Mouse (Mus musculus) WW6 (cell line): ENCODE measurements around the gene Zfp185.

Experiments used
- DNase-seq: peaks from one replicate; pipeline ENCODE4 v3.0.0-alpha.2; 2013; ENCODE audit warnings: low read depth, low spot score

The Zfp185 gene

DNA sequence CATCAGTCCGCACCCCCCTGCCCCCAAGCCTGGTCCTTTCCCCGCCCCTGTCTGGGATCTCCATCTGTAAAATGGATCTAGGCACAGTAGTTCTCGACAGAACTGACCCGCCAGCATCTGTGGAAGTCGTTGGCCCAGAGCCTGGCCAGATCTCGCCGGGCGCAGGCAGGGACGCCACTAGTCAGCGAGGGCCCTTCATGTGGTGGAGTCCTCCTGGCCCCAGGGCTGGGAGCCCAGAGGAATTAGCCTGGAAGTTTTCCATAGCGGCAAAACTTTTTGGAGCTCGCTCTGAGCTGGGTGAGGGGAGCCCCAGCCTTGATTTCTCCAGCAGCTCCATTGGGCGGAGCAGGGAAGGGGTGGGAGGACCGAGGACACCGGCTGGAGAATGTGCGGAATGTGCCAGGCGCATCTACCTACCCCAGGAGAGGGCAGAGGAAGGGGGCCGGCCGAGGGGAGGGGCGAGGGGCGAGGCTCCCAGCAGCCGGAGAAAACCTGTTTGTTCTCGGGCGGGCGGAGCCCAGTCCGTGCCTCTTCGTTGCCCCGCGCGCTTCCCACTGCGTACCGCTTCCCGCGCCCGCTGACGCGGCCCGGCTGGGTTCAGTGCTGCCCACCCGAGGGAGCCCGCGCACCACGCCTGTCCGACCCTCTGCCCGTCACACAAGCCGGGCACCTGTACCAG lies at the start of gene Zfp185:
Gene Zfp185, plus strand, starts transcription at position 499 of the 679 bp plus-strand sequence.
- DNase-seq = peak; percentile 54

DNA sequence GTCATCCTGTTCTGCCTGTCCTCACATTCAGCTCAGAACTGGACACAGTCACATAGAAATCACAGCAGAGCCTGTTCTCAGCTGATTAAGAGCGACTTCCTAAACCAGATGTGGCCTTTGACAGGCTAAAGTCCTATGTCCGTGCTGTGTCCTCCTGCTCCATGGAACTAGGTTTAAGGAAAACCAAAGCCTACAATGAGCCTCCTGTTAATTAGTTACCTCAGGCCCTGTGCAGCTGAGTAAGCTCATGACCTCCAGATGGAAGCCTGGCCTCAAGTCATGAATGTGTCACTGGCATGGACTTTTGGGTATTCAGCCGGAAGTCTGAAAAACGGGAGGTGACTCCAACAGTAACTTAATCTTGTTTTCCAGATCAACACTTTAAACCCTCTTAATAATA lies 33.7 kb upstream of the Zfp185 start:
- no peak for DNase-seq

DNA sequence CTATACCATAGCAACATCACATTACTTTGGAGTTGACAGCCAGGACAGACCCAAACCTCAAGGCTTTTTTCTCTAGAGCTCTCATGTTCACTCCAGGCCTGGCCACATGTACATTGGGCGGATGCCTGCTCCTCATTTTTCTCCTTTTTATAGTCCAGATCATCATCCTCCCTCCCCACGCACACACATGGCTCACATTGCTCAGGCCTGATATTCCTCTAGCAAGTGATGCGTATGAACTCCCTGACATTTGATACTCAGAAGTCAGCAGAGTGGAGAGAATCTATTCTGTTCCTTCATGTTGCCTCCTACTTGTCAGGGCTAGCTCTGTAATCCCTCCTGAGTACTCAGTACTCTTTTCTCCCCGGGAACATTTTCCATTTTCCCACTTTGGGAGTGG lies 30.7 kb upstream of the Zfp185 start:
- no peak for DNase-seq

DNA sequence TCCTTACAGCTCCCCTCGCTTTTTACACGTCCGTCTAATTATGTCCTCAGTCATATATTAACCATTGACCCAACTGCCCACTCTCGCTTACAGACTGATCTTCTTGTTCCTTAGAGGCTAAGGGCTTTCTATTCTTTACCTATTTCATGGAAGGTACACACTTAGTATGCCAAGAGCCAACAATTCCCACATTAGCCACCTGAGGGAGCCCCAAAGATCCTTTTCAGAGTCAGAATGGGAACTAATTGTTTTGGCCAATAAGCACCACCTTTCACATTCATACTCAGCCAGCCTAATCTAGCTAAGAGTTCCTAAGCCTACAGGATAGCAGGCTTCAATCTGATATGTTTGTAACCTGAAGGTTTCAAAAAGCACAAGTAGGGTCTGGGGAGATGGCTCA lies 26.7 kb upstream of the Zfp185 start:
- DNase-seq = no peak

DNA sequence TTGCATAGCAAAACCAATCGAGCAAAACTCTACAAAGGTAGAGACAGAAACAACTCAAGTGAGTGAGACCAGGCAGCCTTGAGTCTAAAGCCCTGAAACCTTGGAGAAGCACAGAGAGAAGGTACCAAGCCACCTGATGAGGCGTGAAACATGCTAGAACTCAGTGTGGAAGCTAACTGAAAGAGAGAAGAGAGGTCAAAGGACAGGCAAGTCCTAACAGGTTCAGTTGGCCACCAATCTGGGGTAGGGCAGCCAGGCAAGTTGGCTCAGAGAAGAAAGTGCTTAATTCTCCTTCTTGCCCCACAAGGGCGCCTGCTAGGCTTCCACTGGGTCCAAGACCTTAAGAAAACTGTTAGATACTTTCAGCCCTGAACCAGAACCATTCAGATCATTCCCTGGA lies 25.6 kb upstream of the Zfp185 start:
- no peak for DNase-seq

DNA sequence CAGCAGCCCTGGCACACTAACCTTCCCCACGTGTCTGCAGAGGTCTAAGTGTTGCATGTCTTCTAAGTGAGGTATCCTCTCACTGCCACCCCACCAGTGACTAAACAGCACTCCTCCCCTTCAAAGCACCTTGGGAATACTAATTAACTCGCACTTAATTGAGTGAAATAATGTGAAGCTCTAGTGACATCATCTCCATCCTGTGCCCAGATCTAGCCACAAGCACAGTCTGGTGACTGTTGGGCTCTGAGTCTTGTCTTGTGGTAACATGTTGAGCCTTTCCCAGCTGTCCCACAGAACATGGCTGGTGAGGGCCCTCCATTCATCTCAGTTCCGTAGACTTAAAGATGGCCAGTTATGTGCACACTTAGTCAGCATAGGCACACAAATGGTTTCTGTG lies 24.4 kb upstream of the Zfp185 start:
- DNase-seq = no peak

DNA sequence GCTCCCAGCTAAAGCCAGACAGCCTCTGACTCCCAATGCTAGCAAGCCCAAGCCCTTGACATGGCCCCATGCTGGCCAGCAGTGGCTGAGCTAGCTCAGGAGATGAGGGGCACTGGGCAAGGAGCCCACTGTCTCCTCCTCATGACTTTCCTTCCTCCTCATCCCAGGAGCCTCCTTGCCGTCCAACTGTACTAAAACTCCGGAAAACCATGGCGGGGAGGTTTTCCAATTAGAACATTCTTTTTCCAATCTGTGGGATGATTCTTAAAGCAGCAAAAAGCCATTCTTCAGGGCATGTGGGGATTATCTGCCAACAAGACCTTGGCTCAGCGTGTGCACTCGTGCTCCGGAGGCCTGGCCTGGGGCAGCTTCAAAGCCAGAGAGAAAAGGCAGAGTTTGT lies 4.3 kb upstream of the Zfp185 start:
- DNase-seq = no peak

DNA sequence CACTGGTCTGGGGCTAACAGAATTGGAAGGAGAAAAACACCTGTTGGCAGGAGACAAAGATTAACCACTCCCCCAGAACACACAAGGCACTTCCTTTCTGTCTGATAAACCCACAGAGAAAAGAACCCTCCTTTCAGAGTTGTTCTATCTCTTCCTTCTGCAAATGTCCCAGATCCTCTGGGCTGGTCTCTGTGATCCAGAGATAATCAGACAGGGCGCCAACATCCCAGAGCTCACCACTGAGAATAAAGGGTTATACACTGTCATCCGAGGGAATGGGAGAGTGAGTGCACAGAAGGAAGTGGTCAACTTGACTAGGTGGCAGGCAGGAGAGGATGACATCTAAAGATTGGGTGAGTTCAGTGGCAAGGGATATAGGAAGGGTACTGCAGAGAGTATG lies 1.5 kb upstream of the Zfp185 start:
- no peak for DNase-seq

DNA sequence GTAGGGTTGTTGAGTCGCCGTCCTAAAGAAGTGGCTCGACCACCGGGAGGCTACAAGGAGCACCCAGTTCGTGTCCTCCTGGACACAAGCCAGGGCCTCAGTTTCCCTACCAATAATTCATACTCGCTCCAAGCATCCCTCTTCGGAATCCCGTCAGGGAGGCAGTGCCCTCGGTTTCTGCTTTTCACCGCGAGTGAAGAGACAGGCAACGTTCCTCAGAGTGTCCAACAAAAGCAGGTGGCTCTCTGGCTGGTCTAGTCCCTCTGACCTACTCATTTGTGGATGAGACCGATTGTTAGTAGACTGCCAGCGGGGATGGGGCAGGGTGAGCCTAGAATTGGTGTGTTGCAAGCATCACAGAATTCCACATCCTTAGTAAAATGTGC lies 374 bp downstream of the Zfp185 start:
- DNase-seq = no peak

DNA sequence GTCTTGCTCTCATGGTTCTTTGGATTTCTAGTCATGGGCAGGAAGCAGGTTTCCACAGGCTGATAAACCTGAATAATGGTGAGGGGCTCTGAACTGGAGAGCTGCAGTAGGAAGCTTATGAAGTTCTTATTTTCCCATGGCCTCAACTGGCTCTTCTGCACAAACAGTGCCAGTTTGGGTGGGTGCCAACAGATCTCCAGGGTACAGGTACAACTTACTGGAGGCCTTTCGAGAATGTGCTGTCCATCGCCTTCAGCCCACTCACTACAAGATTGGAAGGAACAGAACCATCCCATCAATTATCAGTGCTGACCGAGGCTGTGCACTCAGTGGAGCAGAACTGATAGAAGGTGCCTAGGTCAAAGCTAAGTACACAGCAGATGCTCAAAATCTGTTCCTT lies 1.3 kb downstream of the Zfp185 start:
- DNase-seq = no peak

DNA sequence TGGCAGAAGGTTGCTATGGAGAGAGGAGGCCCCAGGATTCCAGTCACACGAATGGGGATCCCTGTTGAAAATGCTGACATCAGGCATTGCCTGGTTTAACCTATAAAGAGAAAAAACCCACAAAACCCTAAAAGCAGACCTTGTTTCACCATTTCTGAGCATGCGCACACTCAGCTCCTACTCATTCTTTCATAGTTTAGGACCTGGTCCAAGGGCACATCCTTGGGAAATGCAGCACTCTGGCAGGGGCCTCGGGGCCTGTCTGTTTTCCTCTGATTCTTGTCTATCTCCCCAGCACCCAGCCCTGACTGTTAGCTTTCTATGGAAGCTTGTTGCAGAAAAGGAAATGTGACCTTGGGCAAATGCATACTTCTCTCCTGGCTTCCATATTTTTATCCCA lies 3.4 kb downstream of the Zfp185 start:
- DNase-seq = no peak

DNA sequence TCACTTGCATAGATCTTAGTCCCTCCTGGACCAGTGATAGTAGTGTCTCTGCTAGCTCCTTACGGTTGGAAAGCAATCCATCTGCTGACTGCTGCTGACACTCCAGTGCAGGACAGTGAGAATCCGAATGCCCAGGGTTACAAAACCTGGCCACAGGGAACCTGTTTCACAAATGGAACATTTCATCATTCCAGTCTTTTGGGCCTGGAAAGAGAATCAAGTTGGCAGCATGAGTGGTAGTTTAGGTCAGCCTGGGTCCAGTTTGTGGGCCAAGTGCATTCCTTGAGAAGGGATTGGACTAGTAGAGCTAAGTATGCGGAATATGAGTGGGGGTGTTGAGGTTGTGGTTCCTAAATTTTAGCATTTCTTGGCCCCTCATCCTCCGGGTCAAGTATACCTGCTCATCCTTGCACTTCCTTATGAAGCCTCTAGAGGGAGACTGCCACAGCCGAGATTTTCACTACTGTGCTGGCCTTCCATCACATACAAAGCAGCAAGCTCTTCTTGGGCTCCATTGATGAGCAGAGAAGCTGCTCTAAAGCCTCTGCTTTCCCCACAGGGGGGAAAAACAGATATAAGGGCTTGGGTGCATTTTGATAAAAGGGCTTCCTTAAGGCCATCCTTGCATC lies 5.3 kb downstream of the Zfp185 start:
- DNase-seq = no peak

DNA sequence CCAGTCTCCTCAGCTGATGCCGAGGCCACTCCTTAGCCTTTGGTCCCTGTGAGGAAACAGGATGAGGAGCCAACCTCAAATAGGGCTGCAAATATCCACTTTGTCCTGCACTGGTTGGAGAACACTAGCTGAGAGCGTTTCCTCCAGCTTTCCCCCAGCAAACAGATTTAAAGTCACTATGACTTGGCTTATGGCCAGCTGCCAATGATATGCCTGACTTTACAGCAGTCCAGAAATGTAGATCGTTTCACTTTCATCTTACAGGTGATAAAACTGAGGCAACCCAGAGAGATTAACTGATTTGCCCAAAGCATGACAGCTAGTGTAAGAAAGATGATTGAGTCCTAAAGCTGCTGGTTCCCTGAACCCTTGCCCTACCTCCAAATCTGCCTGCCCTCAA lies 8.4 kb downstream of the Zfp185 start:
- no peak for DNase-seq

DNA sequence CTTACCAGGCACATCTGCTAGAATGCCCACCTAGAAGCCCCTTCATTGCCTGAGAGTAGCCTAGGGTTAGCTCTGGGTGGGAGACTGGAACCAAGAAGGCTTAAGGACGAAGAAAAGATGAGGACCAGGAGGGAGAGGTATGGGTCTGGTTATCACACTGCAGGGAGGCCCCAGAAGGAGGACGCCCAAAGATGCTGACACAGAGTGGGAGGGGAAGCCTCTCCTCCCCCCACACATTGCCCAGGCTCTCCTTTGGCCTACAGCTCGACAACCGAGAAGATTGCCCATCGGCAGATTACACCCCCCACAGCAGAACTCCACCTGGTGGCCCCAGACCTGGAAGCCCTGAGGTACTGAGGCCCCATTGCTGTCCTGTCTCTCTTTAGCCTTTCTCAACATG lies 16.0 kb downstream of the Zfp185 start:
- no peak for DNase-seq

DNA sequence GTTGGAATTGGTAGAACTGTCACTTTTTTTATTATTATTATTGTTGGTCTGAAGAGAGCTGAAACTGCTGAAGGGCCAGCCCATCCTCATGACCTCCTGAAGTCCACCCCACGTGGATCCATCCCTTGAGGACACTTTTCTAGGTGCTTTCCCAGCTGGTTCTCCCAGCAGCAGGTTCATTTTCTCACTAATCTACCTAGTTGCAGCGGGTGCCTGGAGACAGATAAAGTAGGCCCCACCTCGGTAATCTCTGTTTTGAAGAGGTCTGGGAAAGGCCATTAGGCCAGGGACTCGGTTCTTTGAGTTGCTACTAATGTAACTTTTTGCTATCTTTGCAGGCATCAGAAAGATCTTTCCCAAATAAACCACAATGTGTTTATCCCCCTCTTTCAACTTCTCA lies 18.5 kb downstream of the Zfp185 start:
- no peak for DNase-seq

DNA sequence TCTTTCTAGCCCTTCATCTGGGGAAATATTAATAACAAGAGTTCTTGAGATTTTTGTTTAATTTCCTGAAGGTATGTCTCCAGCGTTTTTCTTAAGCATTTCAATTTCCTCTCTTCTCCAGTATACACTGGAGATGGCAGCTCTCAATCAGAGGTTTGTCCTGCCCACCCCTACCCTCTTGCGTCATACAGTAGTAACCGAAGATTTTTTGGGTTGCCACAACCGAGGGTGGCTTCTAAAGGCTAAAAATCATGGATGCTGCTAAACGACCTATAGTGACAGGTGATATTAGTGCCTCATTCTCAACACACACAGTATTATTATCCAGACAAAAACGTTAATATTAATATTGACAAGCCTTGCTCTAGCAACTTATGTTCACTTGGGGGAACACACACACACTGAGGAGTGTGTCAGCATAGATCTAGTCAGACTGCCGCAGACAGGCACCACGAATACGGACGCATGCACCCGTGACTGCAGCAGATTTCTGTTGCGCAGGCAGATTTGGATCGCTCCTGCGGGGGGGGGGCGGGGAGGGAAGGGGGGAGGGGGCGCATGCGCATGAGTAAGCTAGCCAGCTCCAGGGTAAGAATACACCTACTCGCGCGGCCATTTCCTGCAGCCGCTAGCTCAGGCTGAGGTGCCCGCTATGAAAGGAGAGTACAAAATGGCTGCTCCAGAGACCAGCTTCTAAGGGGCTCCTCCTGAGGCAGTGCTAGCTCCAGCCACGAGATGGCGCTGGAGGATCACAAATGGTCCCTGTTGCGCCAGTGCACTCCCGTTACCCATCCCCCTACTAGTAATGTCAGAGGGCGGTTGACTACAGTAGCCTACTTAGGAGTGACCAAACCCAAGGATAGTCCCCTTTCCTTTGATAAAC lies 20.7 kb downstream of the Zfp185 start:
- peak; percentile 55 for DNase-seq

DNA sequence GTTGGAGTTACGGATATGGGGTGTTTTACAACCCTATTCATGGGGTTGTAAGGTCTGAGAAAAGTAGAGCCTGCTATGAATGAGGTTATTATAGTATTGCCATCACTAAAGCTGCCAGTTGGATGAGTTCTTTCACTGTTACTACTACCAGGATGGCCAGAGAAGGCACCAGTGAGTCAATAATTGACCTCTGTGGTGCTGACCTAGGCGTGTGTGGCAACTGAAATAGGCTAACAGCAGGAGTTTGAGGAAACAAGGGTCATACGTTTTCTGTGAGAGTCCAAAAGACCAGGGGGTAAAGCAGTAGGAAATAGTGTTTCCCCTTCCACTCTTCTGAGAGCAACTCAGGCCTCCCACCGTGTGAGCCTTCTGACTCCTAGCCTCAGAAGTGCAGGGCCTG lies 25.7 kb downstream of the Zfp185 start:
- no peak for DNase-seq

DNA sequence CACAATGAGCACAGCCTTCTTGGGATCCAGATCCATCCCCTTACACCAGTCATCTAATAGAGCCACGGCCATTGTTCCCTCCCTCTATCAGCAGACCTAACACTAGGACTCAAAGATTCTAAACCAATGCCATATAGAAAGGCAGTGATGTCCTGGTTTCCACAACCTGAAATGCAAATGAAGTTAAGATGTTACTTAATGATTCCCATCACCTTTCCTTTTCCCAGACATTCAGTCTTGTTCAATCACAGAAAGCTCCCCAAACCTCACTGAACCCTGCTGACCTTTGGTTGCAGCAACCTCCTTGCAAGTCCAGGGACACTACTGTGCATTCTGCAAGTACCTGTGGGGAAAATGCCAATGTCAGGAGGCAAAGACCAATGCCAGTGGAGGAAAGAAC lies 49.9 kb downstream of the Zfp185 start, which contains the start of gene Pnma5:
Gene Pnma5, minus strand, starts transcription at position 101 of the 400 bp plus-strand sequence.
- DNase-seq = no peak

DNA sequence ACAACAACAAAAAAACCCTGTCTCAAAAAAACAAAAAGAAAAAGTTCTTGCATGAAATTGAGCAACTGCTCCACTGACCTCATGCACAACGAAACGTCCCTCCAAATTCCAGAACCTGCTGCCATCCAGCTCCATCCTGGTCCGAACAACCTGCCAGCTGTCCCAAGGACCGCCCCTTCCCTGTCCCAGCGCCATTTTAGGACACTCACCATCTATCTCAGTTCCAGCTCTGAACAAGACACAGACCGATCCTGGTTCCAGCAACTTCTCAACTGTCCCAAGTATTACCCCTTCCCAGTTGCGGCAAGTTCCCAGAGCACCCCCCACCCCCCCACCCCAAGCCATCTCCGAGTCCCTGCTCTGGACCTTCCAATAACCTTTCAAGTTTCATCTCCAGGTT lies 51.7 kb downstream of the Zfp185 start:
- no peak for DNase-seq

DNA sequence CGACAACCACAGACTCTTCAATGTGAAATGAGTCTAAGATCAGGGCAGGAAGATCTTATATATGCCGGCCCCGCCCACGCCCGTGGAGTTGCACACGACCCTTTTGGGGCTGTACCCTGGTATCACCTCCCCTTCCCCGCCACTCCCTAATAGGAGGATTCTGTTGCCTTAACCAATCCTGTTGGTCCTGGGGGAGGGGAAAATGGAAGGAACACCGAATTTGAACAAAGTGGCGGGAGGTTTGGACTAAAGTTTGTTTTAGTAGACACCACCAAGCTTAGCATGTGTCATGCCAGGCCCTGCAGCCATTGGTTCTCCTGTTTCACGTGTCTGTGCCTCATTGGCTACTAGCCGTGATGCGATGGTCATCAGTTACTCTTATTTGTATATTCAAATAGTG lies 52.5 kb downstream of the Zfp185 start:
- peak; percentile 22 for DNase-seq

DNA sequence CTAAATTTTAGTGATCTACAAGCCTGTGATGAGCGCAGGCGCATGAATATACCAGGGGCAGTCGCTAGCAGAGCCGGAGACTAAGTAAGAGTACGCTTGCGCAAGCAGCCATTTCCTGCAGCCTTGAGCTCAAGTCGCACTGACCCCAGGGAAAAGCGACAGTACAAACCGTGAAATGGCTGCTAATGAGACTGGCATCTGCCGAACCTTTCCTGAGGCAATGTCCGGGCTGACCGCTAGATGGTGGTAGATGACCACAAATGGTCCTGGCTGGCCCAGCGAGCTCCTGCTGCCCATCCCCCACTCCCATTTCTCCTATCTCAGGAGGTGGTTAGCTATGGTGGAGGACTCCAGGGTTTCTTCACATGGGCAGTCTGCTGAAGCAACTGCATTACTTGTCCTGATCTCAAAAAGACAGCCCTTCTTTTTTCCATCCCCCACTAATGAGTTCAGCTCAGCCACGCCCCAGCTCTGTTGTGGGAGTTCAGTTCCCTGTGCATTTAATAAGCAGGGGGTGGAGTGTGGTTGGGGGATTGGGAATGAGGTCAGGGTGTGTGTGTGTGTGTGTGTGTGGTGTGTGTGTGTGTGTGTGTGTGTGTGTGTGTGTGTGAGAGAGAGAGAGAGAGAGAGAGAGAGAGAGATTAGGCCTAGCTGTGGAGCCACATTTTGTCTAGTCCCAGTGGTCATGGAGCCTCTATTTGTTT lies 66.9 kb downstream of the Zfp185 start:
- DNase-seq = peak; percentile 52

DNA sequence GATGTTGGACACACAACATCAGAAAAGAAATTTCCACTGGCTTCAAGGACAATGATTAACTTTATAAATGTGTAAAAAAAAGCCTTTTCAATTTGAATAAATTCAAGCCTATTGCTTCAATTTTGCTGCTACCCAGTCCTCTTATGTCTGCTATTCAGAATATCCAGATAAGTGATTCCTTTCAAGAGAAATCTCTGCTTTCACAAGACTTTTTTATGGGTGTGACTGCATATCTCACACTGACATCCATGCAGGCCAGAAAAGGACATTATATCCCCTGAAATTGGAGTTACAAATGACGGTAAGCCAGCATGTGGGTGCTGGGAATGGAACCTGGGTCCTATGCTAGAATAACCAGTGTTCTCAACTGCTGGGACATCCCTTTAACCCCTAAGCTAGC lies 74.4 kb downstream of the Zfp185 start:
- no peak for DNase-seq
